Mouse (Mus musculus) C2C12 (cell line): Measurements from ENCODE around the gene Spry1.

Source experiments
- CEBPB ChIP-seq: IDR thresholded peaks from one replicate; pipeline ENCODE4 v1.6.1; 2011; ENCODE audit warnings: low read depth, mild to moderate bottlenecking, control low read depth, moderate library complexity
- CTCF ChIP-seq: IDR thresholded peaks from one replicate; pipeline ENCODE4 v1.5.1; 2011; ENCODE audit not compliant: control insufficient read depth, insufficient read depth, insufficient read length
- FOSL1 ChIP-seq: IDR thresholded peaks from one replicate; pipeline ENCODE4 v1.8.0; 2011; ENCODE audit warnings: mild to moderate bottlenecking, low read length; ENCODE audit not compliant: poor library complexity, insufficient read depth, severe bottlenecking
- MAX ChIP-seq: IDR thresholded peaks from one replicate; pipeline ENCODE4 v1.6.1; 2011; ENCODE audit warnings: mild to moderate bottlenecking, control low read depth
- MYOD1 ChIP-seq: IDR thresholded peaks from one replicate; pipeline ENCODE4 v1.6.1; 2011; ENCODE audit warnings: low read depth; ENCODE audit not compliant: control insufficient read depth, insufficient read length
- MYOG ChIP-seq: IDR thresholded peaks from one replicate; pipeline ENCODE4 v1.6.1; 2011; ENCODE audit not compliant: control insufficient read depth, insufficient read length; ENCODE audit errors: extremely low read depth
- USF1 ChIP-seq: IDR thresholded peaks from one replicate; pipeline ENCODE4 v1.6.1; 2011; ENCODE audit warnings: low read depth, mild to moderate bottlenecking, control low read depth, moderate library complexity

- no peak for TF ChIP-seq USF1
- no peak for TF ChIP-seq CEBPB
- no peak for TF ChIP-seq CTCF
- peak; percentile 17 for TF ChIP-seq MYOD1
- TF ChIP-seq MAX = no peak
- TF ChIP-seq MYOG = no peak
- no peak for TF ChIP-seq FOSL1
Observed at GRCm38 (mm10) chr3:37653935-37654729, 14.4 kb downstream of the Spry1 start.
